Mouse (Mus musculus): ENCODE measurements around the gene Sh3pxd2b.

Sh3pxd2b gene

GRCm38 (mm10) chr11:32424600-32424999, 77.0 kb downstream of the Sh3pxd2b start:
- no peak for DNase-seq (ENCODE audit: extremely low read depth, insufficient read length, low spot score)

- DNase-seq (ENCODE audit: extremely low read depth, insufficient read length, low spot score): no peak
Measured at GRCm38 (mm10) chr11:32425043-32425658, 77.5 kb downstream of the Sh3pxd2b start.

- no peak for DNase-seq (ENCODE audit: extremely low read depth, insufficient read length, low spot score)
Measured at GRCm38 (mm10) chr11:32427537-32427936, 79.9 kb downstream of the Sh3pxd2b start.

- DNase-seq (ENCODE audit: extremely low read depth, insufficient read length, low spot score): peak; percentile 76
Measured at GRCm38 (mm10) chr11:32435410-32436060, 87.9 kb downstream of the Sh3pxd2b start.

GRCm38 (mm10) chr11:32442576-32442975, 95.0 kb downstream of the Sh3pxd2b start:
- DNase-seq (ENCODE audit: extremely low read depth, insufficient read length, low spot score): no peak

GRCm38 (mm10) chr11:32444266-32444665, 96.6 kb downstream of the Sh3pxd2b start:
- no peak for DNase-seq (ENCODE audit: extremely low read depth, insufficient read length, low spot score)

- DNase-seq (ENCODE audit: extremely low read depth, insufficient read length, low spot score): no peak
Measured at GRCm38 (mm10) chr11:32445135-32445534, 97.5 kb downstream of the Sh3pxd2b start.

- DNase-seq (ENCODE audit: extremely low read depth, insufficient read length, low spot score): no peak
Measured at GRCm38 (mm10) chr11:32445637-32446226, 98.1 kb downstream of the Sh3pxd2b start.

GRCm38 (mm10) chr11:32450216-32450615, 102.6 kb downstream of the Sh3pxd2b start:
- DNase-seq (ENCODE audit: extremely low read depth, insufficient read length, low spot score): peak; percentile 47

GRCm38 (mm10) chr11:32451306-32451705, 103.7 kb downstream of the Sh3pxd2b start:
- no peak for DNase-seq (ENCODE audit: extremely low read depth, insufficient read length, low spot score)

- no peak for DNase-seq (ENCODE audit: extremely low read depth, insufficient read length, low spot score)
Measured at GRCm38 (mm10) chr11:32452745-32453144, 105.1 kb downstream of the Sh3pxd2b start.

- no peak for DNase-seq (ENCODE audit: extremely low read depth, insufficient read length, low spot score)
Measured at GRCm38 (mm10) chr11:32453353-32453915, 105.8 kb downstream of the Sh3pxd2b start.

GRCm38 (mm10) chr11:32454231-32454799, 106.7 kb downstream of the Sh3pxd2b start:
- DNase-seq (ENCODE audit: extremely low read depth, insufficient read length, low spot score): no peak

- peak; percentile 93 for DNase-seq (ENCODE audit: extremely low read depth, insufficient read length, low spot score)
Measured at GRCm38 (mm10) chr11:32454800-32455506, 107.3 kb downstream of the Sh3pxd2b start, which contains the start of gene Ubtd2. Gene Ubtd2, plus strand, starts transcription at chr11:32455370.

GRCm38 (mm10) chr11:32455507-32456141, 108.0 kb downstream of the Sh3pxd2b start:
- peak; percentile 69 for DNase-seq (ENCODE audit: extremely low read depth, insufficient read length, low spot score)

GRCm38 (mm10) chr11:32456356-32456755, 108.7 kb downstream of the Sh3pxd2b start:
- no peak for DNase-seq (ENCODE audit: extremely low read depth, insufficient read length, low spot score)

GRCm38 (mm10) chr11:32464282-32464681, 116.7 kb downstream of the Sh3pxd2b start:
- no peak for DNase-seq (ENCODE audit: extremely low read depth, insufficient read length, low spot score)

GRCm38 (mm10) chr11:32471925-32472324, 124.3 kb downstream of the Sh3pxd2b start:
- DNase-seq (ENCODE audit: extremely low read depth, insufficient read length, low spot score): no peak

GRCm38 (mm10) chr11:32474725-32475124, 127.1 kb downstream of the Sh3pxd2b start:
- no peak for DNase-seq (ENCODE audit: extremely low read depth, insufficient read length, low spot score)

Data from 3134 (cell line).